Mouse (Mus musculus) hindbrain, postnatal 0 days (tissue): Measurements from ENCODE around the gene Gm765. TPM values are rescaled to one million over a fixed set of nuclear protein-coding genes. Genes with fewer than 3 reads are reported as not detected.

Experiments
- ATAC-seq: fragments of 200-750 bp; cut with Nextera tagmentation; 2 replicates; pipeline ENCODE4 v1.8.0; 2017; ENCODE audit warnings: mild to moderate bottlenecking, moderate TSS enrichment, moderate library complexity
- DNase-seq: peaks from one replicate; pipeline ENCODE4 v3.0.0-alpha.2; 2015; ENCODE audit warnings: low spot score
- H3K27ac ChIP-seq: fragments of 300-500 bp; sonication (generic); 2 replicates; pipeline ENCODE4 v1.5.1; 2014; ENCODE audit warnings: mild to moderate bottlenecking
- H3K27me3 ChIP-seq: fragments of 300-500 bp; sonication (generic); 2 replicates; pipeline ENCODE4 v1.6.1; 2014; ENCODE audit warnings: low read length, mixed read lengths; ENCODE audit not compliant: insufficient read depth
- H3K36me3 ChIP-seq: fragments of 300-500 bp; sonication (generic); 2 replicates; pipeline ENCODE4 v1.6.1; 2014; ENCODE audit warnings: low read length, mixed read lengths; ENCODE audit not compliant: insufficient read depth
- H3K4me1 ChIP-seq: fragments of 300-500 bp; sonication (generic); 2 replicates; pipeline ENCODE4 v1.6.1; 2014; ENCODE audit warnings: antibody characterized with exemption, low read length, mixed read lengths; ENCODE audit not compliant: insufficient read depth
- H3K4me2 ChIP-seq: fragments of 300-500 bp; sonication (generic); 2 replicates; pipeline ENCODE4 v1.6.1; 2014; ENCODE audit warnings: low read depth, mild to moderate bottlenecking, low read length, moderate library complexity, mixed read lengths
- H3K4me3 ChIP-seq: fragments of 300-500 bp; sonication (generic); 2 replicates; pipeline ENCODE4 v1.5.1; 2014; ENCODE audit warnings: low read length
- H3K9ac ChIP-seq: fragments of 300-500 bp; sonication (generic); replicated peaks from 2 replicates; pipeline ENCODE4 v1.6.1; 2014; ENCODE audit warnings: mild to moderate bottlenecking, low read length, moderate library complexity, mixed read lengths
- H3K9me3 ChIP-seq: fragments of 300-500 bp; sonication (generic); 2 replicates; pipeline ENCODE4 v1.6.1; 2016; ENCODE audit warnings: low read length, mixed read lengths
- CTCF ChIP-seq: IDR thresholded peaks from 2 replicates; pipeline ENCODE4 v1.5.1; 2016; ENCODE audit warnings: antibody characterized with exemption, control low read depth, low read depth
- WGBS: fragments of 180-500 bp; shearing (Covaris S2); extraction: QIAGEN DNeasy Blood & Tissue Kit; methylation state at CpG from one replicate; pipeline ENCODE4 v1.1.7; 2014; 5-methylcytosine and 5-hydroxymethylcytosine counted together
- polyA plus RNA-seq: library from polyadenylated mRNA; unstranded; fragments of >200 nt; fragmentation: Nextera tagmentation; extraction: Ambion mirVana; gene quantifications from 2 replicates; pipeline ENCODE4 v1.2.1, GENCODE M21; 2015
- total RNA-seq: library from RNA; depleted of rRNA; stranded (reverse); fragments of >200 nt; gene quantifications from 2 replicates; pipeline ENCODE4 v1.2.3, GENCODE M21; 2014; rRNA removed

Gene Gm765
- total RNA-seq (not detected in 2 replicates), polyA plus RNA-seq (0.08 and 0.13 TPM in 2 replicates)

GRCm38 (mm10) chr6:98342654-98343053 is at the start of gene Gm765:
TSS of gene Gm765 (minus strand) at chr6:98342754.
- no peak for DNase-seq
- no peak for TF ChIP-seq CTCF
- H3K4me1 ChIP-seq: no peaks in the 10 kb centered on the region
- WGBS: 80% methylated on average over 5 of the region's 5 CpGs
- no peak within 1 kb of the TSS for H3K4me2 ChIP-seq
- no peaks in the 10 kb centered on the region for H3K36me3 ChIP-seq
- ATAC-seq: no peak
- no peaks in the 10 kb centered on the region for H3K9me3 ChIP-seq
- H3K9ac ChIP-seq: no peak within 1 kb of the TSS
- no peak within 1 kb of the TSS for H3K27ac ChIP-seq
- no peaks in the 10 kb centered on the region for H3K27me3 ChIP-seq
- no peak within 1 kb of the TSS for H3K4me3 ChIP-seq

GRCm38 (mm10) chr6:98385487-98385886 is 42.9 kb upstream of the Gm765 start:
- DNase-seq (no peak), ATAC-seq (no peak)
- 67% methylated on average over 8 of the region's 8 CpGs for WGBS
- H3K4me1 ChIP-seq: no peaks in the 10 kb centered on the region
- no peak overlapping the region for H3K4me2 ChIP-seq
- no peaks in the 10 kb centered on the region for H3K36me3 ChIP-seq
- H3K9ac ChIP-seq: no peak overlapping the region
- no peak for TF ChIP-seq CTCF
- no peaks in the 10 kb centered on the region for H3K27me3 ChIP-seq
- H3K9me3 ChIP-seq: no peaks in the 10 kb centered on the region
- no peak overlapping the region for H3K27ac ChIP-seq
- H3K4me3 ChIP-seq: no peak overlapping the region

- H3K9ac ChIP-seq: no peak overlapping the region
- no peaks in the 10 kb centered on the region for H3K4me1 ChIP-seq
- H3K4me3 ChIP-seq: no peak overlapping the region
- TF ChIP-seq CTCF: no peak
- H3K9me3 ChIP-seq: no peaks in the 10 kb centered on the region
- no peak overlapping the region for H3K4me2 ChIP-seq
- 44% methylated on average over 8 of the region's 8 CpGs for WGBS
- H3K27ac ChIP-seq: no peak overlapping the region
- H3K27me3 ChIP-seq: no peaks in the 10 kb centered on the region
- no peak for ATAC-seq
- DNase-seq: peak; percentile 24
- no peaks in the 10 kb centered on the region for H3K36me3 ChIP-seq
Measured at GRCm38 (mm10) chr6:98384431-98384830, 41.9 kb upstream of the Gm765 start.

GRCm38 (mm10) chr6:98383411-98383810 is 40.9 kb upstream of the Gm765 start:
- H3K27me3 ChIP-seq: no peaks in the 10 kb centered on the region
- no peaks in the 10 kb centered on the region for H3K9me3 ChIP-seq
- TF ChIP-seq CTCF: peak; percentile 62
- H3K36me3 ChIP-seq: no peaks in the 10 kb centered on the region
- no peaks in the 10 kb centered on the region for H3K4me1 ChIP-seq
- ATAC-seq: no peak
- H3K27ac ChIP-seq: no peak overlapping the region
- no peak overlapping the region for H3K9ac ChIP-seq
- 38% methylated on average over 6 of the region's 6 CpGs for WGBS
- DNase-seq: peak; percentile 80
- no peak overlapping the region for H3K4me2 ChIP-seq
- no peak overlapping the region for H3K4me3 ChIP-seq

- Histone ChIP-seq H3K36me3 (no peaks in the 10 kb centered on the region), H3K27ac (no peak overlapping the region), H3K27me3 (no peaks in the 10 kb centered on the region), H3K9me3 (no peaks in the 10 kb centered on the region), H3K4me1 (no peaks in the 10 kb centered on the region), H3K9ac (no peak overlapping the region), H3K4me3 (no peak overlapping the region), H3K4me2 (no peak overlapping the region)
- no peak for ATAC-seq
- TF ChIP-seq CTCF: no peak
- 80% methylated on average over 4 of the region's 4 CpGs for WGBS
- DNase-seq: no peak
Measured at GRCm38 (mm10) chr6:98366199-98366598, 23.6 kb upstream of the Gm765 start.

- ATAC-seq (no peak), DNase-seq (peak; percentile 39)
- WGBS: 68% methylated on average over 5 of the region's 5 CpGs
Measured at GRCm38 (mm10) chr6:98355271-98355670, 12.7 kb upstream of the Gm765 start.

GRCm38 (mm10) chr6:98353285-98353684 is 10.7 kb upstream of the Gm765 start:
- no peak overlapping the region for H3K9ac ChIP-seq
- no peak overlapping the region for H3K4me2 ChIP-seq
- DNase-seq: no peak
- H3K36me3 ChIP-seq: no peaks in the 10 kb centered on the region
- ATAC-seq: no peak
- TF ChIP-seq CTCF: no peak
- no peaks in the 10 kb centered on the region for H3K9me3 ChIP-seq
- no peak overlapping the region for H3K27ac ChIP-seq
- H3K27me3 ChIP-seq: no peaks in the 10 kb centered on the region
- H3K4me3 ChIP-seq: no peak overlapping the region
- WGBS: 100% methylated on average over 3 of the region's 3 CpGs
- no peaks in the 10 kb centered on the region for H3K4me1 ChIP-seq

More at GRCm38 (mm10) chr6:98355271-98355670, 12.7 kb upstream of the Gm765 start:
- Histone ChIP-seq H3K9me3 (no peaks in the 10 kb centered on the region), H3K4me3 (no peak overlapping the region), H3K4me1 (no peaks in the 10 kb centered on the region), H3K4me2 (no peak overlapping the region), H3K27me3 (no peaks in the 10 kb centered on the region), H3K36me3 (no peaks in the 10 kb centered on the region), H3K27ac (no peak overlapping the region), H3K9ac (no peak overlapping the region)
- TF ChIP-seq CTCF: no peak
